Mouse (Mus musculus): Measurements from ENCODE around the gene Skiv2l. TPM values are rescaled to one million over a fixed set of nuclear protein-coding genes. Genes with fewer than 3 reads are reported as not detected.
A peak's percentile ranks its signal among the peaks of the same experiment; 100 is the strongest.

The Skiv2l gene
- polyA plus RNA-seq, 1 experiment from 2014 or later: 32.9 TPM

GRCm38 (mm10) chr17:34858670-34859069, 8.7 kb upstream of the Skiv2l start:
- Histone ChIP-seq H3K36me3 (ENCODE audit: control insufficient read depth, insufficient read depth) (peaks cover 19% of the 10 kb centered on the region), H3K4me2 (ENCODE audit: low read depth, low read length) (no peak overlapping the region), H3K27ac (ENCODE audit: low read length) (no peak overlapping the region), H3K9ac (ENCODE audit: low read length) (no peak overlapping the region), H3K4me3 (ENCODE audit: low read length) (no peak overlapping the region), H3K4me1 (ENCODE audit: control insufficient read depth, insufficient read depth, low read length) (no peaks in the 10 kb centered on the region), H3K27me3 (ENCODE audit: control insufficient read depth, insufficient read depth, low read length) (no peaks in the 10 kb centered on the region), H3K9me3 (replicated peaks; ENCODE audit: control insufficient read depth, low read length) (no peaks in the 10 kb centered on the region)
- no peak for ATAC-seq (replicated peaks; ENCODE audit: extremely low read depth, insufficient read depth, low FRiP score)
- WGBS: 61% methylated on average over 4 of the region's 4 CpGs

GRCm38 (mm10) chr17:34855825-34856224, 5.8 kb upstream of the Skiv2l start:
- H3K4me3 ChIP-seq (ENCODE audit: low read length): no peak overlapping the region
- H3K4me2 ChIP-seq (ENCODE audit: low read depth, low read length): no peak overlapping the region
- ATAC-seq (replicated peaks; ENCODE audit: extremely low read depth, insufficient read depth, low FRiP score): peak; percentile 20; the same call in 1 of the 2 replicates
- H3K9me3 ChIP-seq (replicated peaks; ENCODE audit: control insufficient read depth, low read length): no peaks in the 10 kb centered on the region
- no peak overlapping the region for H3K27ac ChIP-seq (ENCODE audit: low read length)
- 26% methylated on average over 3 of the region's 3 CpGs for WGBS
- H3K27me3 ChIP-seq (ENCODE audit: control insufficient read depth, insufficient read depth, low read length): no peaks in the 10 kb centered on the region
- H3K36me3 ChIP-seq (ENCODE audit: control insufficient read depth, insufficient read depth): peaks cover 29% of the 10 kb centered on the region
- peaks cover 7% of the 10 kb centered on the region for H3K4me1 ChIP-seq (ENCODE audit: control insufficient read depth, insufficient read depth, low read length)
- no peak overlapping the region for H3K9ac ChIP-seq (ENCODE audit: low read length)

- H3K4me2 ChIP-seq (ENCODE audit: low read depth, low read length): no peak overlapping the region
- no peak overlapping the region for H3K4me3 ChIP-seq (ENCODE audit: low read length)
- no peaks in the 10 kb centered on the region for H3K9me3 ChIP-seq (replicated peaks; ENCODE audit: control insufficient read depth, low read length)
- 72% methylated on average over 3 of the region's 3 CpGs for WGBS
- peaks cover 8% of the 10 kb centered on the region for H3K4me1 ChIP-seq (ENCODE audit: control insufficient read depth, insufficient read depth, low read length)
- H3K27ac ChIP-seq (ENCODE audit: low read length): no peak overlapping the region
- no peak for ATAC-seq (replicated peaks; ENCODE audit: extremely low read depth, insufficient read depth, low FRiP score)
- no peaks in the 10 kb centered on the region for H3K27me3 ChIP-seq (ENCODE audit: control insufficient read depth, insufficient read depth, low read length)
- H3K36me3 ChIP-seq (ENCODE audit: control insufficient read depth, insufficient read depth): peaks cover 29% of the 10 kb centered on the region
- no peak overlapping the region for H3K9ac ChIP-seq (ENCODE audit: low read length)
Measured at GRCm38 (mm10) chr17:34854761-34855160, 4.8 kb upstream of the Skiv2l start.

GRCm38 (mm10) chr17:34853511-34853910, 3.5 kb upstream of the Skiv2l start:
- WGBS: 78% methylated on average over 8 of the region's 8 CpGs
- H3K27ac ChIP-seq (ENCODE audit: low read length): no peak overlapping the region
- H3K9ac ChIP-seq (ENCODE audit: low read length): no peak overlapping the region
- no peaks in the 10 kb centered on the region for H3K27me3 ChIP-seq (ENCODE audit: control insufficient read depth, insufficient read depth, low read length)
- H3K4me3 ChIP-seq (ENCODE audit: low read length): no peak overlapping the region
- peaks cover 29% of the 10 kb centered on the region for H3K36me3 ChIP-seq (ENCODE audit: control insufficient read depth, insufficient read depth)
- ATAC-seq (replicated peaks; ENCODE audit: extremely low read depth, insufficient read depth, low FRiP score): no peak
- H3K9me3 ChIP-seq (replicated peaks; ENCODE audit: control insufficient read depth, low read length): no peaks in the 10 kb centered on the region
- H3K4me1 ChIP-seq (ENCODE audit: control insufficient read depth, insufficient read depth, low read length): peaks cover 13% of the 10 kb centered on the region
- no peak overlapping the region for H3K4me2 ChIP-seq (ENCODE audit: low read depth, low read length)

- H3K9ac ChIP-seq (ENCODE audit: low read length): peak overlapping the region; percentile 92
- peak overlapping the region; percentile 86 for H3K4me3 ChIP-seq (ENCODE audit: low read length)
- H3K9me3 ChIP-seq (replicated peaks; ENCODE audit: control insufficient read depth, low read length): no peaks in the 10 kb centered on the region
- H3K36me3 ChIP-seq (ENCODE audit: control insufficient read depth, insufficient read depth): peaks cover 33% of the 10 kb centered on the region
- H3K4me2 ChIP-seq (ENCODE audit: low read depth, low read length): peak overlapping the region; percentile 91
- H3K27ac ChIP-seq (ENCODE audit: low read length): no peak overlapping the region
- ATAC-seq (replicated peaks; ENCODE audit: extremely low read depth, insufficient read depth, low FRiP score): peak; percentile 7; the same call in 1 of the 2 replicates
- H3K4me1 ChIP-seq (ENCODE audit: control insufficient read depth, insufficient read depth, low read length): peaks cover 13% of the 10 kb centered on the region
- WGBS: 1% methylated on average over 25 of the region's 25 CpGs
- H3K27me3 ChIP-seq (ENCODE audit: control insufficient read depth, insufficient read depth, low read length): no peaks in the 10 kb centered on the region
Measured at GRCm38 (mm10) chr17:34850517-34851125, 611 bp upstream of the Skiv2l start.

- Histone ChIP-seq H3K9me3 (replicated peaks; ENCODE audit: control insufficient read depth, low read length) (no peaks in the 10 kb centered on the region), H3K27me3 (ENCODE audit: control insufficient read depth, insufficient read depth, low read length) (no peaks in the 10 kb centered on the region), H3K27ac (ENCODE audit: low read length) (no peak overlapping the region), H3K4me1 (ENCODE audit: control insufficient read depth, insufficient read depth, low read length) (peaks cover 13% of the 10 kb centered on the region), H3K9ac (ENCODE audit: low read length) (no peak overlapping the region), H3K4me2 (ENCODE audit: low read depth, low read length) (no peak overlapping the region), H3K4me3 (ENCODE audit: low read length) (no peak overlapping the region), H3K36me3 (ENCODE audit: control insufficient read depth, insufficient read depth) (peaks cover 22% of the 10 kb centered on the region)
- 87% methylated on average over 7 of the region's 7 CpGs for WGBS
- no peak for ATAC-seq (replicated peaks; ENCODE audit: extremely low read depth, insufficient read depth, low FRiP score)
Measured at GRCm38 (mm10) chr17:34847615-34848014, 2.4 kb downstream of the Skiv2l start.

GRCm38 (mm10) chr17:34847192-34847591, 2.8 kb downstream of the Skiv2l start:
- WGBS: 86% methylated on average over 6 of the region's 6 CpGs
- peaks cover 13% of the 10 kb centered on the region for H3K4me1 ChIP-seq (ENCODE audit: control insufficient read depth, insufficient read depth, low read length)

GRCm38 (mm10) chr17:34844884-34845283, 5.1 kb downstream of the Skiv2l start:
- no peak for ATAC-seq (replicated peaks; ENCODE audit: extremely low read depth, insufficient read depth, low FRiP score)
- no peak overlapping the region for H3K27ac ChIP-seq (ENCODE audit: low read length)
- no peak overlapping the region for H3K9ac ChIP-seq (ENCODE audit: low read length)
- H3K36me3 ChIP-seq (ENCODE audit: control insufficient read depth, insufficient read depth): peaks cover 29% of the 10 kb centered on the region
- H3K4me1 ChIP-seq (ENCODE audit: control insufficient read depth, insufficient read depth, low read length): peaks cover 4% of the 10 kb centered on the region
- H3K9me3 ChIP-seq (replicated peaks; ENCODE audit: control insufficient read depth, low read length): no peaks in the 10 kb centered on the region
- 87% methylated on average over 13 of the region's 13 CpGs for WGBS
- no peak overlapping the region for H3K4me2 ChIP-seq (ENCODE audit: low read depth, low read length)
- H3K4me3 ChIP-seq (ENCODE audit: low read length): no peak overlapping the region
- H3K27me3 ChIP-seq (ENCODE audit: control insufficient read depth, insufficient read depth, low read length): no peaks in the 10 kb centered on the region

More at GRCm38 (mm10) chr17:34847192-34847591, 2.8 kb downstream of the Skiv2l start:
- Histone ChIP-seq H3K4me2 (ENCODE audit: low read depth, low read length) (no peak overlapping the region), H3K36me3 (ENCODE audit: control insufficient read depth, insufficient read depth) (peaks cover 18% of the 10 kb centered on the region), H3K9ac (ENCODE audit: low read length) (no peak overlapping the region), H3K27me3 (ENCODE audit: control insufficient read depth, insufficient read depth, low read length) (no peaks in the 10 kb centered on the region), H3K9me3 (replicated peaks; ENCODE audit: control insufficient read depth, low read length) (no peaks in the 10 kb centered on the region), H3K27ac (ENCODE audit: low read length) (no peak overlapping the region), H3K4me3 (ENCODE audit: low read length) (no peak overlapping the region)
- ATAC-seq (replicated peaks; ENCODE audit: extremely low read depth, insufficient read depth, low FRiP score): no peak

- no peak for ATAC-seq (replicated peaks; ENCODE audit: extremely low read depth, insufficient read depth, low FRiP score)
- Histone ChIP-seq H3K4me2 (ENCODE audit: low read depth, low read length) (no peak overlapping the region), H3K4me3 (ENCODE audit: low read length) (no peak overlapping the region)
Measured at GRCm38 (mm10) chr17:34840736-34841307, 9.2 kb downstream of the Skiv2l start.

More at GRCm38 (mm10) chr17:34840736-34841307, 9.2 kb downstream of the Skiv2l start:
- H3K27me3 ChIP-seq (ENCODE audit: control insufficient read depth, insufficient read depth, low read length): no peaks in the 10 kb centered on the region
- no peak overlapping the region for H3K27ac ChIP-seq (ENCODE audit: low read length)
- peaks cover 15% of the 10 kb centered on the region for H3K4me1 ChIP-seq (ENCODE audit: control insufficient read depth, insufficient read depth, low read length)
- 80% methylated on average over 6 of the region's 6 CpGs for WGBS
- no peak overlapping the region for H3K9ac ChIP-seq (ENCODE audit: low read length)
- peaks cover 25% of the 10 kb centered on the region for H3K36me3 ChIP-seq (ENCODE audit: control insufficient read depth, insufficient read depth)
- no peaks in the 10 kb centered on the region for H3K9me3 ChIP-seq (replicated peaks; ENCODE audit: control insufficient read depth, low read length)
